Mouse (Mus musculus): ENCODE results near the gene Il18r1. TPM values are rescaled to one million over a fixed set of nuclear protein-coding genes. Genes with fewer than 3 reads are reported as not detected.
A peak's percentile ranks its signal among the peaks of the same experiment; 100 is the strongest.

Il18r1 gene
- under 1 TPM in 1 of 2 experiments, not detected in 1; 0.09 TPM for total RNA-seq (2021)

DNA sequence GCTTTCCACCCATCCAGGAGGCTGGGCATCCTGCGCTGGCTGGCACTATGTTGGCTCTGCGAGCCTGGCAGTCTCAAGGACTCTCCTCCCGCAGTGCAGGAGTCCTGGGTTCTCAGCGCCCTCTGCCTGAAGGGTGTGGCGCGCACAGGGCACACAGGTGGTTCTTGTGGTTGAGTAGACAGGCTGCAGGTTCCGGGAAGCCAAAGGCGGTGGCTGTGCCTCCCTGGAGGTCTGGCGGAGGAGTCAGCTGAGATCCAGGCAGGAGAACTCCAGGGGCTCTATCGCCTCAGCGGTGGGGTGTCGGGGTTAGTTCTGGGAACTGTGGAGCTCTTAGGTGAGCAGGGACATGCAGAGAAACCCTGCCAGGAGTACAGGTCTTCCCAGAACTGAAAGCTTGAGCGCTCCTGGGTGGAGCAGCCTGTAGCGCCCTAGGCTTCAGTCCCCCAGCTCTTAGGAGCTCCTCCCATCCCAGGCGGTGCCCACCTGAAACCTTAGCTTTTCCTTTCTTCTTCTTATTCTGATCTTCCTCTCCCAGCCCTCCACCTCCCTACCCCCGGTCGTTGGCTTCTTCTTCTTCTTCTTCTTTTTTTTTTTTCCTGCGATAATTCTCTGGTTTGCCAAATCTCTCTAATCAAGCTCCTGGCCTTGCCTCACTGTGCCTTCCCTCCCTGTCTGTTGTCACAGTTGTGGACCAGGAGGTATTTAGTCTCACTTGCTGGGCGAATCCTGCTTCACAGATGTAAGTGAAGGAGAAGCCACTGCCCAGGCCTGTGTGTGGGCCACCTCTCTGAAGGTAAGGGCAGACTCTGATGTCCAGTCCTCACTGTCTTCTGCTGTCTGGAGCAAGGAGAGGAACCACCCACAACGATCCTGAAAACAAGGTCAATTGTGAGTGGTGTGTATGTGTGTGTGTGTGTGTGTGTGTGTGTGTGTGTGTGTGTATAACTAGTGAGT is at the start of gene Il18r1:
Il18r1 (plus strand) TSS at position 76 of the 954 bp plus-strand sequence.
- intact Hi-C loops (cut with DNase I) = no loop called here
- DNase-seq (ENCODE audit: low spot score in 2 of 2) = no peak

DNA sequence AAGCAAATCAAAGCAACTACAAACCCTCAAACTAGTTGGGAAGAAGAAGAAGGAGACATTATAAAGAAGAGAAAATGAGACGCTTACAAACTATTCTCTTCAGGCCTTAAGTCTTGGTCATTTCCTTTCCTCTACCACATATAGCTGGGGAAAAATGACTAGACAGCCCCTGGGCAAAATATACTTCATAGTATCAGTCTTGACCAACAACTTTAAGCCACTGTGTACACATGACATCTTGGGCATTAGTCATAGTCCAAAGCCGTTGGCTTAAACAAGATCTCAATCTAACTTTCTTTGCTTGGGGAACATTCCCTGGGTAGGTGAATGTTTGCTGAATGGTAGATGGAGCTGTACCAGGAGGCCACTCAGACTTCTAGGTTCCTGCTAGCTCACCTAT is 48.3 kb upstream of the Il18r1 start:
- DNase-seq (ENCODE audit: low spot score in 2 of 2) = no peak
- intact Hi-C loops (cut with DNase I) = no loop called here

DNA sequence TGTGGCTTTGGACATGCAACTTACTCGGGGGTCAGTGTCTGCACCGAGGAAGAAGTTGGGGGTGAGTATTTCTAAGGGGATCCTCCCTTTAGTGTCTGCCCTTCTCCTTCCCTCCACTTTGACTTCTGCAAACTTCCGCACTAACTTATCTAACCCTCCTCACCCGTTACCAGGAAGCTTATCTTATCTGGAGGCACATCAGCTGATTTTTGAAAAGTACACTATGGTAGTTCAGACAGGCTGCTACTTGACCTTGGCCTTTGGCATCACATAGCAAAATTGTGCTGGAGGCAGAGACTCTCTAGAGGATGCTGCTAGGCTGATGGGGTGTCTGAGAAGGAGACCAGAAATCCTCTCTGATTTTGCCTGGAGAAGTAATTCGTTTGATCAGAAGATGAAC is 46.8 kb upstream of the Il18r1 start:
- intact Hi-C loops (cut with DNase I) = no loop called here
- DNase-seq (ENCODE audit: low spot score in 2 of 2) = no peak

DNA sequence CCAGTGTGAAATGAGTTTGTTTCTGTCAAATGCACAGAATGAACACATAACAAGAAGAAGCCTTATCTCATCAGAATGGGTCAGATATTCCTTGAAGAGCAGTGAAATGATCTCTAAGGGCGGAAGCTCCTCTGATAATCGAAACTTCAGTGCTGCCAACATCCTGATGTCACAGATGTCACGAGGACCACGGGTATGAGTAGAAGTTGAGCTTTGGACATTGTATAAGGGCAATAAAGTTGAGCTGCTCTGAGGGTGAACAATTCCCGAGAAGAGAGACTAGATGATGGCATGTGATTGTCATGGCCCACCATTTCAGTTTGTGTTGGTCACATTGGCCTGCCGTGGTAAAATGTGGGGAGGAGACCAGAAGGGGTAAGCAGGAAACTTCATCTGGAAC is 41.5 kb upstream of the Il18r1 start:
- intact Hi-C loops (cut with DNase I) = no loop called here
- DNase-seq (ENCODE audit: low spot score in 2 of 2) = no peak

DNA sequence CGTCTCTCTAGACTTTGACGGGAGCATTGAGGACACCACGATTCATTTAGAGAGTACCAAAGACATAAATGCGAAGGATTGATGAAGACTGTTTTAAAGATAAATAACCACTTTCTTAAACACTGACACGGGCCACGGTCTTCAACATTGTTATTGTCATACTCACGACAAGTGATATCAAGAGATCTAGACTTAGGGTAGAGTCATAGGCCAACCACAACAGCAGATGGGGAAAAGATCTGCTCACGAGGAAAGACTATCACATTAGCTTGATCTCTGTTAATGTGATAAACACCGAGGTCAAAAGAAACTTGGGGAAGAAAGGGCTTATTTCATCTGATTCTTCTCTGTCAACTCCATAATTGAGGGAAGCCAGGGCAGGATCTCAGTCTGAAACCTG is 38.1 kb upstream of the Il18r1 start:
- intact Hi-C loops (cut with DNase I) = no loop called here

DNA sequence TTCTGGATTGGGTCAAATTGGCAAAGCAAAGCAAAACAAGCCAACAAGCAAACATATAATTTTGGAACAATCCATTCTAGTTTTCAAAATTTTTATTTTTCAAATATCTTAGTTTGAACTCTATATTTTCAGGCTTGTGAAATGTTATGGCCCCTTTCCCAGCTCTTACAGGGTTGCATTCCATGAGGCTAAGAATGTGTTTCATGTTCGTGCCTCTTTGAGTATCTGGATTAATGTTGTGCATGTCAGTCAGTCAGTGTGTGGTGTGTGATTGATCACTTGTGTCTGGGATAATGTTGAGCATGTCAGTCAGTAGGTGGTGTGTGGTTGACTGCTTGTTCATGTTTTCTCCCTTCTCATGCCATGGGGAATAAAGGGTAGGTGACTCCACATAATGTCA is 37.5 kb upstream of the Il18r1 start:
- DNase-seq (ENCODE audit: low spot score in 2 of 2) = no peak
- intact Hi-C loops (cut with DNase I) = no loop called here

More for the DNA sequence above, 38.1 kb upstream of the Il18r1 start:
- no peak for DNase-seq (ENCODE audit: low spot score in 2 of 2)

DNA sequence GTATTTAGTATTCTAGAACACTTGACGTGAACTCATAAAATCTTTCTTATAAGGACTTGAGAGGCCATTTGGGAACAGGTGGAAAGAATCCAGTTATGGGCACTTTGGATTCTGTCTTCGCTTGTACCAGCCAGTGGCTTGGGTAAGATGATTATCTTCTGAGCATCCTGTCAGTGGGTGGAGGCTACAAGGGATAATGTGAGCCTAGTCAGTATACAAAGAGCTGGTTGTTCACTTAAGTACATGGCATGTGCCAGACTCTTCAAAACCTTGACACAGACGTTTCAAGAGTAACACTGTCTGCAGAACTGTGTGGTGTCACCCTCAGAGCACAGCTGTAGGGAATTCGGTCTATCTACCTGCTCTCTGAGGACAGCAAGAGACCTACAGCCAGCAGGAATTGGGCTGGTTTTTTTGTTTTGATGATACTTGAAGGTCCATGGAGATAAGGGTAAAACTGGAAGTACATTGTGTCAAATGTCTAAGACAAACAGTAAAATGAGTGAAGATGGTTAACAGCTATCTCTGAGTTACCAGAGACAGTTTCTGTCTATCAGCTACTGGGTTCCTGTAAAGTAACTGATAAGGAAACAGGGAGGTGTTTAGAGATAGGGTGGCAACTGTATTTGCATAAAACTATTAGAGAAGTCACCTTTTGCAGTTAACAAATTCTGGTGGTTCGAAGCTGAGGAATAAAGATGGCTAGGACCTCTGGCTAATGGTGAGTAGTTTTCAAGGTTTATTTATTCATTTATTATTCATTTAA is 36.3 kb upstream of the Il18r1 start, which contains the start of gene Il1rl1:
Il1rl1 (plus strand) TSS at position 661 of the 766 bp plus-strand sequence.
- intact Hi-C loops (cut with DNase I) = no loop called here
- DNase-seq (ENCODE audit: low spot score in 2 of 2) = no peak

DNA sequence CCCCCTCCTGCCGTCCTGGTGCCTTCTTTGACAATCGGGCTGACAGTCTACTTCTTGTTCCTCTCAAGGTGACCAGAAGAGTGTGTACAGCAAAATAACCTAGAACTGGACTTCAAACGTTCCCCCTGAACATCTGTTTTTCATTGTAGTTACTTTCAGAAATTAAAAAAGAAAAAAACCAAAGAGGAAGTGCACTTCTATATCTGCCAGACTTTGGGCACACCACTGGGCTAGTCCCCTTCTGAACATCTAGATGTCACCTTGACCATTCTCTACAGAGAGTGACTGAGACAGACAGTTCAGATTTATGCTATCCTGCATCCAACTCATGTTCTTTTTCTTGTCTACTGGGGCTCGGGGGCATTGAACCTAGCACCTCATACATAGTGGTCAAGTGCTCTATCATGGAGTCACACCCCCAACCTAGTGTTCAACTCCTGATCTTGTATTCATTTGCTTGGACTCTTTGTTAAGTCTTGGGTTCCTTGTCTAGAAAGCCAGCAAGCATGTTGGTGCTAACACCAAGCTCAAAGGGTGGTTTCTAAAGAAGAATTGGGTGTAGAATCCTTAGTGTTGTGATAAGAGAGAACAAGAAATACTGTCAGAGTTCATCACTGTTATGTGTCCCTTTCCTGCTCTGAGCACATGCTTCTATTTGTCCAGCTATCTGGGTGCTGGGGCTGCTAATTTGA is 35.1 kb upstream of the Il18r1 start:
- intact Hi-C loops (cut with DNase I) = no loop called here
- DNase-seq (ENCODE audit: low spot score in 2 of 2) = no peak

DNA sequence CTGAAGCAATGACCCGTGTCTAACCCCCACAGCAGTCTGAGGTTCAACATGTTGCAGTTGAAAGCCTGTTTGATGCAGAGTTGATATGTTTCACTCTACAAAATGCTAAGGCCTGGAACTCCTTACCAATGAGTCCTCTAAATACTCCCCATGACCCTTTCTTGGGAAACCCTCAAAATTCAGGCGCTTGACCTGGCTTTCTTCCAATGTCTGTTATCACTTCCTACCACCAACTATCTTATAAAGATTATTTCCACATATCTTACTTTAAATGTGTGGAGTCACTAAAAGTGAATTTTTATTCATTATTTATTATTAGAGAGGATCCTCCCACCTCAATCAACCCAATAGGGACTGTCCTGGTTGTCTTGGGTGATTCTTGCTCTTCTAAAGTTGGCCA is 33.2 kb upstream of the Il18r1 start:
- intact Hi-C loops (cut with DNase I) = no loop called here
- DNase-seq (ENCODE audit: low spot score in 2 of 2) = no peak

DNA sequence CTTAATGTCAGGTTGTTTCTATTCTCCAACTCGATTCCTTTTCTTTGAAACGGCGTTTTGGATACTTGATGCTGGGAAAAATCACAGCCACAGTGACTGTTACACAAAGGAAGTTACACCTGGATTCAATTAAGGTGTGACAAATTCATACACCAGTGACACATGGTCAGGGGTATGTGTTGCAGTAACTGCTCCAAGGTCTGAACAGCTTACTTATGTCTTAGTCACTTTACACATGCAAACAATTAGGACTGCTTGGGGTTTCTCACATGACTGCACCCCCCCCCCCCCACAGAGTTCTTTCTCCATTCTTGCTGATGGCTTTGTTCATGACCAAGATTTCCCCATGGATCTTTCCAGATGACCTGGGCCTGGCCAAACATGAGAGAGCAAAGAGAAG is 29.4 kb upstream of the Il18r1 start:
- no peak for DNase-seq (ENCODE audit: low spot score in 2 of 2)
- intact Hi-C loops (cut with DNase I) = no loop called here

DNA sequence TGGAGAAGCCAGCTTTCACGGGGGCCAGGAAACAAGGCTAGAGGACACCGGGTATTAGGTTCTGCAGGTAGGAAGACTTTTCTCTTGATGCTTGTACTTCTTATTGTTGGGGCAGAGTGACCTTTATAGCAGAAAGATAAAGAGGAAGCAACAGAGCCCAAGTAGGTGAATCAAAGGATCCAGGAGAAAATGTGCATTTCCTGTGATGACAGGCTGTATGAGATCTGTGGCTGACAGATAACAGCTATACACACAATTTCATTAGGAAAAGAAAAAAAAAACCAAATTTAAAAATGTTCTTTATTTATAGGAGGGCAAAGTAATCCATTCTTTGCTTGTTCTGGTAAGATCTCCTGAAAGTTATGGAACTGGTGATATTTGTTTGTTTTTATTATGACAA is 28.0 kb upstream of the Il18r1 start:
- intact Hi-C loops (cut with DNase I) = no loop called here
- DNase-seq (ENCODE audit: low spot score in 2 of 2) = no peak

DNA sequence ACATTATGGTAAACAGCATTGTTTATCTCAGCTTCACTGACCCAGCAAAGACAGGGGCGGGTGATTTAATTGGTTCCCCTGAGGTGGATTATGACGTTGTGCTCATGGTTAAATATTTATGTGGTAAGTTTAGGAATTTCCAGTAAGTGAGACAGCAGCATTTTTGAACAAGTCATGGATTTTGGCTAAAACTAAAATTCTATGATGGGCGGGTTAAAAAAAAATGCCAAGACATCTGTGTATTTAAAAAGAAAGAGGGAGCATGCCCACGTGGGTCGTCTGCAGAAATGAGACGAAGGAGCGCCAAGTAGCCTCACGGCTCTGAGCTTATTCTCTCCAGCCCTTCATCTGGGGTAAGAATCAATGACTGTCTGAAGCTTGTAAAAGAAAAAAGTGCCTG is 25.8 kb upstream of the Il18r1 start:
- intact Hi-C loops (cut with DNase I) = no loop called here
- no peak for DNase-seq (ENCODE audit: low spot score in 2 of 2)

DNA sequence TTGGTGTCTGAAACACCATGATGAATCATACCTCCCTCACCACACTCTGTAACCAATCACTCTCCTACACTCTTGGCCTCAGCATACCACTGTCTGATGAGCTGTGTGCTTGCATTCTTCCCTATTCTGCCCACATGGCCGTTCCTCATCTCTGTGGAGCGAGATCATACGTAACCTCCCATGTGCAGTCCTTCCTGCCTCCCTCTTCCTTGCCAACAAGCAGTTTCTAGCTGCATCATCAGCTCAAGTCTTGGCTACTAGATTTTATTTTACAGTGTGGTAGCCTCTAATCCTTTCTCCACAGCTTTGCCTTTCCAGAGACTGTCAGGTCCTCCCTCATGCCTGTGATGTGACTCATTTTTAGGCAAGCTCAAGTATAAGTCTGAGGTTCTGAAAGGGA is 20.6 kb upstream of the Il18r1 start:
- peak; percentile 24 to 26 for DNase-seq (ENCODE audit: low spot score in 2 of 2)
- intact Hi-C loops (cut with DNase I) = no loop called here

DNA sequence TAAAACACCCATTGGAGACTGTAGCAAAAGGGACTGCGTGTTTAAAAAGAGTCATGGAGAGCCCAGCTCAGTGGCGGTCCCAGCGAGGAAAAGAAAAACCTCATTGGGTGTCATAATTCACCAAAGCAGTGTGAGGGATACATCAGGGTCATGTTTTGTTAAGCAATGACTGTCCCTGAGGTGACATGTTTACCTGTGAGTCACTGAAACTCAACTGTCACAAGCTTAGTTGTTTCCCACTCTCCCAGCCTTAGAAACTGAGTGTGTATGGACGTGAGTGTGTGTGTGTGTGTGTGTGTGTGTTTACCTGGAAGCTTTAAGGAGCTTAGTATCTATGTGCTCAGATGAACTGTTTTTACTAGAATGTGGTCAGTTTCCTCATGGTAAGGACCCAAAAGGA is 2.0 kb downstream of the Il18r1 start:
- DNase-seq (ENCODE audit: low spot score in 2 of 2) = no peak
- intact Hi-C loops (cut with DNase I) = no loop called here

DNA sequence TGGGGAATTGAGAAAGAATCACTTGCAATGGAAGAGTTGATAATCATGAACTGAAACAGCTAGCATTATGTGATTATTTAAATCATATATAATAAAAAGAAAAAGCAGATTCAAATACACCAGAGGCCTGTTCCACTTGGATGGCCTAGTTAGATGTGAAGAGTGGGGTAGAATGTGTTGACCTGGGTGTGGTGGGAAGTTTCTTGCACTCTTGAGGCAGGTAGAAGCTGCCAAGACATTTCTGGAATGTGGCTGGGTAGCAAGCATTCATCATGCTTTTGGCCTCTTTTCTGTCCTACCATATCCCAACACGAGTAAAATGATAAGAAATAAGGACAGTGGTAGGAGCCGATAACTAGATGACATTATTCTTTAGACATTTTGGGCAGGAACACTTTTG is 3.5 kb downstream of the Il18r1 start:
- intact Hi-C loops (cut with DNase I) = no loop called here
- DNase-seq (ENCODE audit: low spot score in 2 of 2) = no peak

DNA sequence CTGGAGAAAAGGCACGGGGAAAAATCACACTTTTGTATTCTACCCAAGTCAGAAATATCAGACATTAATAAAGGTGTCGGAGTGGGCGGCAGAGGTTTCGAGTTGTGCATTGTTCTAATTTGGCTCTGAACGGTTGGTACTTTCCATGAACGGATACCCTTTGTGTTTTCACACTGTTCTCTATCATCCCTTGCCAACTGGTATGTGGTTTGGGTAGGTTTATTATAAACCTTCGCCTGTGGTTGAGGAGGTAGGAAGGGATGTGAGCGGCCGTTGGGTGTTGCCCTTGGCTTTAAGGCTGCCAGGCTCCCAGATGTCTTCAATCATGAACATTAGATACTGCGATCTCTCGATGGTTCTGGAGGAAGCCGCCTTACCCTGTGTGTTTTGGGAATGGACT is 4.5 kb downstream of the Il18r1 start:
- intact Hi-C loops (cut with DNase I) = no loop called here
- DNase-seq (ENCODE audit: low spot score in 2 of 2) = no peak

DNA sequence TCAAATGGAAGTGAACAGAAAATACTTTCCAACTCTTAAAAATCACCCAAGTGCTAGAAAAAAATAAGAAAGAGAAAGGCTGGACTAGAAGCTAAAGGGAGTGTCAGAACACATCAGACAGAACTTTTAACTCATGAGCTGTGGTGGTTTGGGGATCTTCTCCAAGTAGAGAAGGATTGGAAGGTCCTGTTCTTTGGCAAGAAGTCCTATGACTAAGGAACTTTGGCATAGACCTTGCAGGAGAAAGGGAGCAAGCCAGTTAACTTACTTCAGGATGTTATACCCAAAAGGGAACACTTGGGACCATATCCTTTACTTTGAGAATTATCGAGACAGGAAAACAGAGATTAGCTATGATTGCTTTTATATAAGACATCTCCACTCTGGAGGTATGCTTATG is 7.0 kb downstream of the Il18r1 start:
- intact Hi-C loops (cut with DNase I) = no loop called here

DNA sequence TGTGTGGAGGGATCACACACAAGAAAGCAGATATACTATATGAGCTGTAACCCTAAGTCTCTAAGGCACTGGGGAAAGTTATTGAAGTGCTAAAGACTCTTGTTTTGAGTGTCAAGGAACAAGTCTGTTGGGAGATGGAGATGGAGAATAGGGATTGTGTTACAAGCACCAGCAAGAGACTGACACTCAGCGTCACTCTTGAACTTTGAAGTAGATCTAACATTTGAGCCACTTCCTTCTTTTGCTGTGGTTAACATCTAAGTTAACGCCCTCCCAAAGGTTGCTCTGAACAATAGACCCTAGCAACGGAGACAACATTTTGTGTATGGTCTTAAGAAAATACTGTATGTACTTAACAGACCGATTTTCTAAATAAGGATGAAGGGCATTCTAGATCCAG is 8.3 kb downstream of the Il18r1 start:
- no peak for DNase-seq (ENCODE audit: low spot score in 2 of 2)
- intact Hi-C loops (cut with DNase I) = no loop called here

More for the DNA sequence above, 7.0 kb downstream of the Il18r1 start:
- no peak for DNase-seq (ENCODE audit: low spot score in 2 of 2)

DNA sequence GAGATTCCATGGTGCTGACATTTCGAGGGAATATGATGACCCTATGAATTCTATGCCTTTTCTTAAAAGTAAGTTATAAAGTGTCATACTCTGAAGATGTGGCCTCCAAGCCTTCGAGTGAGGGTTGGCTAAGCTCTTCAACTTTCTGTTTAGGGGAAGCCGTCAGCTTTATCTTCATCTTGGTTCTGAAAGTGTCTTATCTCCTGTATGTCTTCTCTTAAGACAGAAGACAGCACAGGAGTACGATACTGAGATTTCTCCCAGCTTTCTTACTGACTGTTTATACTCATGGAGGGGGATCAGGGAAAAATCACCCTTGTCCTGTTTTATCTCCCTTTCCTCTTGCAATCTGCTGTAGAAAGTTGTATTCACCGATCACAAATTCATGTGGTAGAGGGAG is 9.0 kb downstream of the Il18r1 start:
- DNase-seq (ENCODE audit: low spot score in 2 of 2) = no peak
- intact Hi-C loops (cut with DNase I) = no loop called here

DNA sequence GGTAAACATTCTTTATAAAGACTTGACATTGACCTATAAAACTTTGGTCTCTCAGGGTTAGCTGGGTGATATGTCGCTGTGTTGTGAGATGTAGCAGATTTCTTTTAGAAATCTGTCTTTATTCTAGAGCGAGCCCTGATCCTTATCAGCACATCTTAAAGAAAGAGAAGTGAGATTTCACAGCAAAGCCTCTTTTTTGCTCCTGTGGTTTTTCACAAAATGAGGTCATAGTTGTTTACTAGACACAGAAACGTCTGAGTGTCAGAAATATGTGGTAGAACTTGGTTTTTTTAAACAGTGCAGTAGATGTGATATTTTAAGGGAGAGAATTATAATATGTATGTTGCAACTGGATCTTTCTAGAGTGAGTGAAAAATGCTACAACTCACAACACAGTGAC is 10.3 kb downstream of the Il18r1 start:
- intact Hi-C loops (cut with DNase I) = no loop called here
- DNase-seq (ENCODE audit: low spot score in 2 of 2) = no peak
